Mouse (Mus musculus) myocyte (in vitro differentiated cells): ENCODE results near the gene Ank2.

ENCODE experiments used
- E2F4 ChIP-seq: IDR thresholded peaks from one replicate; pipeline ENCODE4 v1.6.1; 2011; ENCODE audit warnings: mild to moderate bottlenecking, control low read depth, moderate library complexity; ENCODE audit not compliant: insufficient read depth
- MYOD1 ChIP-seq, 3 experiments: IDR thresholded peaks; one replicate each; pipeline ENCODE4 v1.6.1; 2011; ENCODE audit warnings: control low read depth in 2 of 3, low read depth in 2 of 3, mild to moderate bottlenecking in 2 of 3, moderate library complexity in 1 of 3; ENCODE audit not compliant: insufficient read length in 2 of 3, control insufficient read depth in 1 of 3
- POLR2A ChIP-seq: IDR thresholded peaks from one replicate; pipeline ENCODE4 v1.6.1; 2011; ENCODE audit warnings: low read depth, mild to moderate bottlenecking, control low read depth, moderate library complexity; ENCODE audit not compliant: insufficient read length
- POLR2AphosphoS2 ChIP-seq: IDR thresholded peaks from one replicate; pipeline ENCODE4 v1.6.1; 2011; ENCODE audit warnings: low read depth, control low read depth; ENCODE audit not compliant: insufficient read length
- SRF ChIP-seq: IDR thresholded peaks from one replicate; pipeline ENCODE4 v1.6.1; 2011; ENCODE audit warnings: low read depth; ENCODE audit not compliant: control insufficient read depth, insufficient read length
- USF1 ChIP-seq: IDR thresholded peaks from one replicate; pipeline ENCODE4 v1.6.1; 2011; ENCODE audit warnings: low read depth, mild to moderate bottlenecking, control low read depth, moderate library complexity

- TF ChIP-seq POLR2A, result no peak
- TF ChIP-seq SRF, result no peak
- no peak for TF ChIP-seq POLR2AphosphoS2
- no peak for TF ChIP-seq USF1
- no peak for TF ChIP-seq MYOD1 (IDR thresholded peaks at IDR 0.05; ENCODE audit: control insufficient read depth in 1 of 3, insufficient read length in 2 of 3, low read depth in 2 of 3)
- TF ChIP-seq E2F4, result no peak
Observed at GRCm38 (mm10) chr3:127543976-127544375, 44.8 kb upstream of the Ank2 start.
